Mouse (Mus musculus): ENCODE measurements around the gene Map2k5.

GRCm38 (mm10) chr9:63131957-63132602 is 245.6 kb downstream of the Map2k5 start:
- TF ChIP-seq CTCF (IDR thresholded peaks at IDR 0.05; ENCODE audit: insufficient read depth, low read length) (no peak), POLR2A (IDR thresholded peaks at IDR 0.05; ENCODE audit: borderline replicate concordance, extremely low read depth, low read depth, low read length) (no peak)

All from lung, adult 2 months (tissue).